16 mouse cellular contexts compared by ENCODE assay signal in genomic region chr15:7723770-7724169, GRCm38 (mm10).
"Had no signal": no experiment of that assay in that cellular context is flagged by ENCODE, and none has a peak within 500 bp of the region (broad histone marks: within the 10 kb centered on the region; RNA-seq: fewer than 3 reads in every experiment).

No protein-coding gene starts in this region.

- H3K9ac ChIP-seq: neural tube, embryonic 13.5 days; neural tube, embryonic 15.5 days; stomach, embryonic 15.5 days had no signal

- H3K27me3 ChIP-seq: neural tube, embryonic 13.5 days; neural tube, embryonic 15.5 days; stomach, embryonic 15.5 days had no signal

- H3K9me3 ChIP-seq: neural tube, embryonic 13.5 days; neural tube, embryonic 15.5 days; stomach, embryonic 15.5 days had no signal

- DNase-seq: retina, postnatal 1 day; right cerebral cortex, adult 18-20 months; right cerebral cortex, postnatal 14 days; right cerebral cortex, postnatal 25 days; right cerebral cortex, postnatal 4 days; spleen, adult 18-20 months; thymus, adult 18-20 months; thymus, adult 2 months; thymus, postnatal 14 days; thymus, postnatal 25 days; thymus, postnatal 36 days; thymus, postnatal 4 days had no signal

- H3K4me2 ChIP-seq: neural tube, embryonic 13.5 days; neural tube, embryonic 15.5 days; stomach, embryonic 15.5 days had no signal

- H3K36me3 ChIP-seq: neural tube, embryonic 13.5 days; neural tube, embryonic 15.5 days; stomach, embryonic 15.5 days had no signal

- H3K4me3 ChIP-seq: neural tube, embryonic 13.5 days; neural tube, embryonic 15.5 days; stomach, embryonic 15.5 days had no signal

- H3K27ac ChIP-seq: neural tube, embryonic 13.5 days; neural tube, embryonic 15.5 days; stomach, embryonic 15.5 days; stomach, postnatal 0 days had no signal

- H3K4me1 ChIP-seq: neural tube, embryonic 13.5 days; neural tube, embryonic 15.5 days; stomach, embryonic 15.5 days had no signal
